Mouse (Mus musculus) cerebellum, adult 2 months (tissue): Measurements from ENCODE around the gene Ftsj3. TPM values are rescaled to one million over a fixed set of nuclear protein-coding genes. Genes with fewer than 3 reads are reported as not detected.
A peak's percentile ranks its signal among the peaks of the same experiment; 100 is the strongest.
"Not testable (repeated sequence)": the region's sequence is repeated elsewhere in the genome, so short reads cannot be mapped to it uniquely, and the experiment has no call there.

Experiments
- DNase-seq, 2 experiments: peaks; one replicate each; pipeline ENCODE4 v3.0.0; 2021
- H3K27ac ChIP-seq: fragments of 200-500 bp; 2 replicates; pipeline ENCODE4 v1.5.1; 2012; ENCODE audit warnings: low read length, control low read depth, inconsistent platforms; ENCODE audit not compliant: insufficient read depth
- H3K27me3 ChIP-seq: fragments of 200-500 bp; 2 replicates; pipeline ENCODE4 v1.6.1; 2012; ENCODE audit warnings: inconsistent platforms, mild to moderate bottlenecking, low read length, moderate library complexity; ENCODE audit not compliant: control insufficient read depth, insufficient read depth
- H3K4me1 ChIP-seq: fragments of 200-500 bp; 2 replicates; pipeline ENCODE4 v1.6.1; 2011; ENCODE audit warnings: low read length; ENCODE audit not compliant: control insufficient read depth, insufficient read depth
- H3K4me3 ChIP-seq: fragments of 200-500 bp; replicated peaks from 2 replicates; pipeline ENCODE3; 2011; ENCODE audit warnings: mild to moderate bottlenecking, low read depth, low read length, control low read depth; ENCODE audit not compliant: insufficient read depth
- CTCF ChIP-seq: fragments of 200-500 bp; IDR thresholded peaks from 2 replicates; pipeline ENCODE4 v1.5.1; 2011; ENCODE audit warnings: low read depth, mild to moderate bottlenecking, control low read depth, low read length, moderate library complexity, borderline replicate concordance; ENCODE audit not compliant: insufficient read depth
- POLR2A ChIP-seq: fragments of 200-500 bp; IDR thresholded peaks from 2 replicates; pipeline ENCODE4 v1.6.1; 2011; ENCODE audit warnings: low read length, control low read depth, borderline replicate concordance; ENCODE audit not compliant: insufficient read depth
- WGBS: fragments of 180-500 bp; shearing (Covaris S2); methylation state at CpG from one replicate; pipeline ENCODE4 v1.1.7; 2018; 5-methylcytosine and 5-hydroxymethylcytosine counted together
- polyA plus RNA-seq: library from polyadenylated mRNA; depleted of rRNA; stranded (reverse); fragments of >200 nt; gene quantifications from 2 replicates; pipeline ENCODE4 v1.2.3, GENCODE M21; 2012

Ftsj3 gene
- polyA plus RNA-seq, 1 experiment, result 21.3 TPM

- no peak overlapping the region for H3K4me3 ChIP-seq
- H3K4me1 ChIP-seq, result no peaks in the 10 kb centered on the region
- TF ChIP-seq CTCF, result no peak
- 15% methylated on average over 2 of the region's 2 CpGs for whole genome bisulfite sequencing
- DNase-seq, result no peak
- no peaks in the 10 kb centered on the region for H3K27me3 ChIP-seq
- no peak overlapping the region for H3K27ac ChIP-seq
Observed at GRCm38 (mm10) chr11:106254767-106255166, 1.1 kb downstream of the Ftsj3 start.

GRCm38 (mm10) chr11:106249326-106249725, 6.6 kb downstream of the Ftsj3 start:
- TF ChIP-seq CTCF (no peak), POLR2A (no peak)
- WGBS, result 86% methylated on average over 7 of the region's 7 CpGs
- Histone ChIP-seq H3K27ac (no peak overlapping the region), H3K4me3 (no peak overlapping the region), H3K4me1 (no peaks in the 10 kb centered on the region), H3K27me3 (no peaks in the 10 kb centered on the region)
- no peak for DNase-seq

- H3K4me1 ChIP-seq, result no peaks in the 10 kb centered on the region
- 100% methylated on average over 1 of the region's 1 CpGs for WGBS
- no peaks in the 10 kb centered on the region for H3K27me3 ChIP-seq
- H3K4me3 ChIP-seq, result no peak overlapping the region
- no peak overlapping the region for H3K27ac ChIP-seq
- DNase-seq, result no peak
- TF ChIP-seq POLR2A (no peak), CTCF (peak; percentile 40; the same call in 1 of the 2 replicates)
Observed at GRCm38 (mm10) chr11:106246834-106247233, 9.0 kb downstream of the Ftsj3 start.

GRCm38 (mm10) chr11:106233978-106234377, 21.9 kb downstream of the Ftsj3 start:
- WGBS, result 77% methylated on average over 8 of the region's 8 CpGs
- DNase-seq, H3K27ac ChIP-seq, H3K4me3 ChIP-seq, H3K4me1 ChIP-seq, H3K27me3 ChIP-seq: not testable (repeated sequence)

GRCm38 (mm10) chr11:106220603-106221002, 35.3 kb downstream of the Ftsj3 start:
- Histone ChIP-seq H3K27me3 (no peaks in the 10 kb centered on the region), H3K4me3 (no peak overlapping the region), H3K4me1 (no peaks in the 10 kb centered on the region; the same call in 1 of the 2 replicates), H3K27ac (no peak overlapping the region)
- WGBS, result 88% methylated on average over 3 of the region's 3 CpGs
- TF ChIP-seq CTCF (no peak), POLR2A (no peak)
- no peak for DNase-seq

GRCm38 (mm10) chr11:106216730-106217490, 39.0 kb downstream of the Ftsj3 start, which contains the start of gene Ddx42:
Gene Ddx42 (plus strand): TSS chr11:106216926.
- Histone ChIP-seq H3K27ac (peak within 1 kb of the TSS; percentile 89), H3K4me3 (peak within 1 kb of the TSS; percentile 85), H3K4me1 (no peaks in the 10 kb centered on the region; the same call in 1 of the 2 replicates), H3K27me3 (no peaks in the 10 kb centered on the region)
- DNase-seq, result peak; percentile 92 to 95
- under 1% methylated on average over 70 of the region's 70 CpGs for WGBS
- peak; percentile 43; the same call in 1 of the 2 replicates for TF ChIP-seq POLR2A
- no peak for TF ChIP-seq CTCF

- WGBS, result under 1% methylated on average over 46 of the region's 46 CpGs
- peak within 1 kb of the TSS; percentile 85 for H3K4me3 ChIP-seq
- peak within 1 kb of the TSS; percentile 89 for H3K27ac ChIP-seq
- no peaks in the 10 kb centered on the region; the same call in 1 of the 2 replicates for H3K4me1 ChIP-seq
- no peaks in the 10 kb centered on the region for H3K27me3 ChIP-seq
- TF ChIP-seq POLR2A, result peak; percentile 79; the same call in 1 of the 2 replicates
- TF ChIP-seq CTCF, result no peak
- DNase-seq, result peak; percentile 95 to 99
Observed at GRCm38 (mm10) chr11:106215927-106216729, 39.8 kb downstream of the Ftsj3 start, which contains the start of gene Ccdc47. Gene Ccdc47 (minus strand): TSS chr11:106216344.
